Mouse (Mus musculus) common myeloid progenitor, adult 5-6 weeks (primary cell): ENCODE data around the gene Olfr632. TPM values are rescaled to one million over a fixed set of nuclear protein-coding genes. Genes with fewer than 3 reads are reported as not detected.
"Not testable (repeated sequence)": the region's sequence is repeated elsewhere in the genome, so short reads cannot be mapped to it uniquely, and the experiment has no call there.

Experiments used
- ATAC-seq: replicated peaks from 2 replicates; pipeline ENCODE4 v1.8.0; 2016; ENCODE audit warnings: low read depth, mild to moderate bottlenecking, moderate TSS enrichment, inconsistent platforms; ENCODE audit not compliant: poor library complexity, severe bottlenecking
- total RNA-seq: library from RNA; stranded (forward); fragments of 200-1000, 187-1606 nt; gene quantifications from 2 replicates; pipeline ENCODE4 v1.2.3, GENCODE M21; 2017

Gene Olfr632
- not detected in 2 replicates for total RNA-seq

GRCm38 (mm10) chr7:103934264-103934663, at the start of gene Olfr632:
Olfr632 (plus strand) TSS chr7:103934347.
- ATAC-seq = no peak

DNA sequence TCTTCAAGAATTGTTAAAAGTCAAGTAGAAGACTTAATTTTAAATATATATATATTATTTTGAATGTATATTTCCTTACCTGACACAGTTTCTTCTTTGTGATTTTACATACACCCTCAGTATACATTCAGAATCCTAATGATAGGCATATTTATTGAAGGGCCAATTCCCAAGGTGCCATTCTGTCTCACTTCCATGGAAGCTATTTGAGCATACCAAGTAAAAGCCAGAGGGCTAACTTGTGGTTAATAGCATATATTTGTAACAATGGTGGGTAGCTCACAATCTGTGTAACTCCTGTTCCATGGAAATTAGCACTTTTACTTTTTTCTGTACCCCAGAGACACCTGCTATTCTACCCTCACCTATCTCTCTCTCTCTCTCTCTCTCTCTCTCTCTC, 48.0 kb upstream of the Olfr632 start, which contains the start of gene Olfr66:
Gene Olfr66, minus strand, starts transcription at position 101 of the 400 bp plus-strand sequence.
- ATAC-seq = no peak

- no peak for ATAC-seq
Measured at GRCm38 (mm10) chr7:103894385-103894784, 39.8 kb upstream of the Olfr632 start, which contains the start of gene Olfr64. Olfr64 (minus strand) TSS chr7:103894485.

DNA sequence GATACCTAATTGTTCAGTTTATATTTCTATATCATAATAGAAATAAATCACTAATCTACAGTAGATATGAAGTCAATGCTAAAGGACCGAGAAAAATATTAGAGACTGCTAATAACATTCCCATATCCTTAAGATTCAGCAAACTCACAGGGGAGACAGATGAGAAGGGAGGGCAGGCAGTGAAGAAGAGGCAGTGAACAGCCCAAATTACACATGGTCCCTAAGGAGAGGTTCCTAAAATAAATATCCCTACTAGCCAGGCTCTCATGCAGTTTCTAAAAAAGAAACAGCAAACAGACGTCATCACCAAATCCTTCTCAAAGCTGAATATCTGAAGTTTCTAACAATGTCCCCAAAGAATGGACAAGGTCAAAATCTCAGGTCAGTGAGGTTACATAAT, 31.0 kb upstream of the Olfr632 start, which contains the start of gene Olfr65:
Gene Olfr65, plus strand, starts transcription at position 301 of the 400 bp plus-strand sequence.
- no peak for ATAC-seq

DNA sequence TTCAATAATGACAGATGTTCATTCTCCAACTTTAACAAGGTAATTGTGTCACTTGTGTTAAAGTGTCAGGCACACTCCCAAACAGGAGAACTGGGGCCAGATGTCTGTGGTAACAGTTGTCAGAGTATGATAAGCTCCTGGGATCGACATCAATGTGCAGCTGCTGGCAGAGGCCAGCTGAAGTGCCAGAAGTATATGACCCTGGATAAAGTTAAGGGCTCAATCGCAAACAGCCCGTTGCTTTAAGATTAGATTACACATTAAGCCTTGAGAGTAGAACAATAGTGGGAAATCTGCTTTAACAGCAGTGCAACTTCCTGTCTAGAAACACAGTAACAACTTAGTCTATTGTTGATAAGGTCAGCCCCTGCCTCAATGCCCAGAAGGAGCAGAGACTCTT, 24.1 kb upstream of the Olfr632 start:
- ATAC-seq = peak; percentile 82

DNA sequence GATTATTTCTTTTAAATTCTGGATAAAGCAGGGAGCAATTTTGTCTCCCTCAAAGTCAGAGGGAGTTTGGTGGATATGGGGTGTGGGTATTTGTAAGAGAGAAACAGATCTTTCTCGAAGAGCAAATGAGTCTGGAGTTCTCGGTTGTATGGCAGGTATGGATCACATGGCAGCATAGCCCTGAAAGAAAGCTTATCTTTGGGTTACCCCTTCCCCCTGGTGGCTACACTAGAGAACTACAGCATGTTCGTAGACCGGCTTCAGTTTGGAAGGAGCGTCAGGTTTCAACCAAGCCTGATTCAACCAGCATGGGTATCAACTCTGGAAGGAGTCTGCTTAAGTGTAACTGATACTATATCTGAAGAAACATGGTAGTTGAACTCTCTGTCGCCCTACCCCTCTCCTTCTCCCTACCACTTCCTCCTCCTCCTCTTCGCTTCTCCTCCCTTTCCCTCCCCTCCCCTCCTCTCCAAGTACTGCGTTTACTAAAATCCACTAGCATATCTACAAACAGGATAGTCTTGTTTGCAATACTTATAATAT, 21.1 kb upstream of the Olfr632 start:
- peak; percentile 67 for ATAC-seq

- ATAC-seq = peak; percentile 40
Measured at GRCm38 (mm10) chr7:103915338-103915737, 18.8 kb upstream of the Olfr632 start.

GRCm38 (mm10) chr7:103928525-103928924, 5.6 kb upstream of the Olfr632 start, which contains the start of gene Olfr631:
Olfr631 (plus strand) TSS chr7:103928825.
- no peak for ATAC-seq

GRCm38 (mm10) chr7:103942730-103943129, 8.6 kb downstream of the Olfr632 start:
- ATAC-seq = peak; percentile 99

DNA sequence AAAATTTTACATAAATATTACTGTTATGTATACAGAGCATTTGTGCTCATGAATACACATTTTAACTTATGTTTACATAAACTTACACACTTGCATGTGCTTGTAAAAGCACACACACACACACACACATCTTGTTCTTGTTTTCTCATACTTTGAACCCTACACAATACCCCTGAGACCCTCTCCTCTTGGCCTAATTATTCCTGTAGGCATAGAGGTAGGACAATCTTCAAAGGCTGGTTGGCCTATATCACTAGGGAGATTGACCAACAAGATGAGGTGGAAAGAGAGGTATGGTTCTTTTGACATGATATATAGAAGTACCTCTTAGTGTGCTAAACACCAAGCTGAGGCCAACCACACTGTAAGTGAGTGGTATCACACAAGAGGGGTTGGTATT, 10.0 kb downstream of the Olfr632 start, which contains the start of gene Olfr633:
Gene Olfr633, plus strand, starts transcription at position 301 of the 400 bp plus-strand sequence.
- no peak for ATAC-seq

- not testable (repeated sequence) for ATAC-seq
Measured at GRCm38 (mm10) chr7:103966873-103967272, 32.7 kb downstream of the Olfr632 start.

GRCm38 (mm10) chr7:103970852-103971251, 36.7 kb downstream of the Olfr632 start, which contains the start of gene Olfr635:
Olfr635 (plus strand) TSS chr7:103971152.
- no peak for ATAC-seq

DNA sequence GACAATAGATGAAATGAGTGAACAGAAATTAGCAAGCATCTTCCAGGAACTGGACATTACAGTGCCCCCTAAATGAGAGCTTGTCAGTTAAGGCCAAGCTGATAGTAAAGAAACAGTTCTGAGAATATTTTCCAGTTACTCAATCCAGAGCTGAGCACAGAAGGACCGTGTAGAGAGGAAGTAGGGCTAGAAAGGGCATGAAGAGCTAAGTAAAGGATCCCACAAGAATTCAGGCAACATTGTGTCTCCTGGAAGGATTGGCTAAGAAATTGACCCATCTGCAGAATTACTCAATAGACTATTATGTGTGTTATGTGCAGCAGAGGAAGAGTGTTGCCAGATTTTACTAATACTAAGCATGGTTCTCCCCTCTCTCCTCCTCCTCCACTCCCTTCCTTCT, 37.6 kb downstream of the Olfr632 start:
- peak; percentile 42; the same call in 1 of the 2 replicates for ATAC-seq

Other genes starting within 250 kb of the Olfr632 start
- gene Olfr243, start 219.7 kb upstream of the Olfr632 start, total RNA-seq = not detected in 2 replicates
- not detected in 2 replicates for gene Olfr628, start 204.0 kb upstream of the Olfr632 start, total RNA-seq
- gene Olfr629, start 189.4 kb upstream of the Olfr632 start, total RNA-seq = not detected in 2 replicates
- gene Olfr630, start 177.0 kb upstream of the Olfr632 start, total RNA-seq = not detected in 2 replicates
- gene Olfr69, start 162.8 kb upstream of the Olfr632 start, total RNA-seq = not detected in 2 replicates
- gene Olfr68, start 154.6 kb upstream of the Olfr632 start, total RNA-seq = not detected in 2 replicates
- not detected in 2 replicates for gene Olfr67, start 142.5 kb upstream of the Olfr632 start, total RNA-seq
- 13.0 and 18.6 TPM in 2 replicates for gene Hbb-bt, start 120.4 kb upstream of the Olfr632 start, total RNA-seq
- 16.6 and 33.2 TPM in 2 replicates for gene Hbb-bs, start 106.3 kb upstream of the Olfr632 start, total RNA-seq
- gene Hbb-bh2, start 93.8 kb upstream of the Olfr632 start, total RNA-seq = not detected in 2 replicates
- gene Hbb-bh1, start 91.2 kb upstream of the Olfr632 start, total RNA-seq = not detected in 2 replicates
- 2.9 TPM in 1 of 2 replicates, not detected in the other for gene Hbb-y, start 81.1 kb upstream of the Olfr632 start, total RNA-seq
- not detected in 2 replicates for gene Olfr66, start 48.1 kb upstream of the Olfr632 start, total RNA-seq
- gene Olfr64, start 39.9 kb upstream of the Olfr632 start, total RNA-seq = not detected in 2 replicates
- not detected in 2 replicates for gene Olfr65, start 30.9 kb upstream of the Olfr632 start, total RNA-seq
- not detected in 2 replicates for gene Olfr631, start 5.5 kb upstream of the Olfr632 start, total RNA-seq
- gene Olfr633, start 10.1 kb downstream of the Olfr632 start, total RNA-seq = not detected in 2 replicates
- not detected in 2 replicates for gene Olfr635, start 36.8 kb downstream of the Olfr632 start, total RNA-seq
- gene Olfr638, start 64.4 kb downstream of the Olfr632 start, total RNA-seq = not detected in 2 replicates
- gene Olfr639, start 83.0 kb downstream of the Olfr632 start, total RNA-seq = not detected in 2 replicates
- not detected in 2 replicates for gene Olfr640, start 91.2 kb downstream of the Olfr632 start, total RNA-seq
- not detected in 2 replicates for gene Olfr641, start 101.1 kb downstream of the Olfr632 start, total RNA-seq
- not detected in 2 replicates for gene Olfr642, start 118.3 kb downstream of the Olfr632 start, total RNA-seq
- not detected in 2 replicates for gene 4930516K23Rik, start 127.1 kb downstream of the Olfr632 start, total RNA-seq
- not detected in 2 replicates for gene Olfr644, start 137.5 kb downstream of the Olfr632 start, total RNA-seq
- not detected in 2 replicates for gene Olfr645, start 151.1 kb downstream of the Olfr632 start, total RNA-seq
- gene Olfr646, start 170.5 kb downstream of the Olfr632 start, total RNA-seq = not detected in 2 replicates
- not detected in 2 replicates for gene Ubqln5, start 195.5 kb downstream of the Olfr632 start, total RNA-seq
- gene Olfr643, start 203.1 kb downstream of the Olfr632 start, total RNA-seq = not detected in 2 replicates
- not detected in 2 replicates for gene Ubqln3, start 208.9 kb downstream of the Olfr632 start, total RNA-seq
- 0.05 TPM in 1 of 2 replicates, not detected in the other for gene Ubqlnl, start 216.2 kb downstream of the Olfr632 start, total RNA-seq
- not detected in 2 replicates for gene Olfm5, start 230.5 kb downstream of the Olfr632 start, total RNA-seq
- not detected in 2 replicates for gene Olfr648, start 249.0 kb downstream of the Olfr632 start, total RNA-seq